Mouse (Mus musculus) frontal cortex, adult (tissue): ENCODE results near the gene Zdhhc16.

ENCODE experiments used
- ATAC-seq: cut with Nextera tagmentation; 2 replicates; pipeline ENCODE4 v1.9.2; 2017; ENCODE audit warnings: mild to moderate bottlenecking, moderate library complexity, mixed read lengths; ENCODE audit not compliant: low TSS enrichment

The Zdhhc16 gene

GRCm38 (mm10) chr19:41933179-41934086 lies at the start of gene Zdhhc16, which contains the start of gene Exosc1:
Gene Zdhhc16, plus strand, starts transcription at chr19:41933480.
Gene Exosc1, minus strand, starts transcription at chr19:41933423.
- ATAC-seq, result peak; percentile 99

GRCm38 (mm10) chr19:41883882-41884281 lies 49.4 kb upstream of the Zdhhc16 start:
- no peak for ATAC-seq

- ATAC-seq, result no peak
Observed at GRCm38 (mm10) chr19:41888191-41888590, 45.1 kb upstream of the Zdhhc16 start.

GRCm38 (mm10) chr19:41894959-41895358 lies 38.3 kb upstream of the Zdhhc16 start:
- ATAC-seq, result no peak

- peak; percentile 99 for ATAC-seq
Observed at GRCm38 (mm10) chr19:41895460-41896318, 37.6 kb upstream of the Zdhhc16 start, which contains the start of gene Rrp12. Gene Rrp12, minus strand, starts transcription at chr19:41896173.

GRCm38 (mm10) chr19:41896319-41896711 lies 37.0 kb upstream of the Zdhhc16 start:
- no peak for ATAC-seq

GRCm38 (mm10) chr19:41898860-41899259 lies 34.4 kb upstream of the Zdhhc16 start:
- ATAC-seq, result peak; percentile 54

GRCm38 (mm10) chr19:41900495-41901090 lies 32.7 kb upstream of the Zdhhc16 start:
- no peak for ATAC-seq

GRCm38 (mm10) chr19:41901696-41902095 lies 31.6 kb upstream of the Zdhhc16 start:
- no peak for ATAC-seq

- no peak for ATAC-seq
Observed at GRCm38 (mm10) chr19:41902848-41903593, 30.3 kb upstream of the Zdhhc16 start.

- ATAC-seq, result no peak
Observed at GRCm38 (mm10) chr19:41905246-41905645, 28.0 kb upstream of the Zdhhc16 start.

GRCm38 (mm10) chr19:41906311-41907078 lies 26.8 kb upstream of the Zdhhc16 start:
- no peak; the same call in 1 of the 2 replicates for ATAC-seq

- ATAC-seq, result 0 out of 2 replicates have a peak, but pooled peaks have one; percentile 32
Observed at GRCm38 (mm10) chr19:41907079-41907760, 26.1 kb upstream of the Zdhhc16 start.

- no peak for ATAC-seq
Observed at GRCm38 (mm10) chr19:41908736-41909135, 24.5 kb upstream of the Zdhhc16 start.

GRCm38 (mm10) chr19:41910396-41910795 lies 22.9 kb upstream of the Zdhhc16 start:
- ATAC-seq, result no peak

GRCm38 (mm10) chr19:41911178-41912073 lies 21.9 kb upstream of the Zdhhc16 start, which contains the start of gene Pgam1:
Gene Pgam1, plus strand, starts transcription at chr19:41911923.
- ATAC-seq, result peak; percentile 91

- ATAC-seq, result peak; percentile 31
Observed at GRCm38 (mm10) chr19:41912121-41913080, 20.9 kb upstream of the Zdhhc16 start.
